In genomic region chr17:31889446-31890201, GRCm38 (mm10) we compare ENCODE assay signal across 9 mouse cellular contexts. TPM values are rescaled to one million over a fixed set of nuclear protein-coding genes. Genes with fewer than 3 reads are reported as not detected.
DNase-seq lines count a peak whose midpoint lies in the region; ATAC-seq lines count a peak whose summit lies in the region.
"Had no signal": no experiment of that assay in that cellular context is flagged by ENCODE, and none has a peak within 500 bp of the region (broad histone marks: within the 10 kb centered on the region; RNA-seq: fewer than 3 reads in every experiment).

No protein-coding gene starts in this region.

- H3K9me3 ChIP-seq in liver, embryonic 11.5 days (ENCODE audit: control insufficient read depth, low read length): no peaks in the 10 kb centered on the region
- H3K9me3 ChIP-seq in liver, embryonic 12.5 days (replicated peaks): no peaks in the 10 kb centered on the region
- no peaks in the 10 kb centered on the region for H3K9me3 ChIP-seq in intestine, embryonic 15.5 days
- H3K9me3 ChIP-seq in kidney, embryonic 14.5 days (ENCODE audit: control insufficient read depth, low read length): no peaks in the 10 kb centered on the region
- H3K9me3 ChIP-seq: forebrain, embryonic 15.5 days; G1E had no signal

- H3K9ac ChIP-seq in liver, embryonic 11.5 days (ENCODE audit: low read depth, low read length): no peak overlapping the region
- no peak overlapping the region for H3K9ac ChIP-seq in liver, embryonic 12.5 days
- H3K9ac ChIP-seq in intestine, embryonic 15.5 days: no peak overlapping the region
- H3K9ac ChIP-seq in kidney, embryonic 14.5 days (ENCODE audit: low read depth, low read length): no peak overlapping the region
- H3K9ac ChIP-seq: forebrain, embryonic 15.5 days had no signal

- no peak overlapping the region for H3K4me2 ChIP-seq in liver, embryonic 11.5 days
- no peak overlapping the region for H3K4me2 ChIP-seq in liver, embryonic 12.5 days
- H3K4me2 ChIP-seq in intestine, embryonic 15.5 days (replicated peaks): no peak overlapping the region
- H3K4me2 ChIP-seq in kidney, embryonic 14.5 days (replicated peaks; ENCODE audit: low read depth, low read length): no peak overlapping the region; the same call in 1 of the 2 replicates
- H3K4me2 ChIP-seq: forebrain, embryonic 15.5 days had no signal

- 0 out of 2 replicates have a peak overlapping the region, but pooled peaks have one; percentile 37 for H3K27ac ChIP-seq in liver, embryonic 11.5 days (ENCODE audit: low read depth, low read length)
- no peak overlapping the region for H3K27ac ChIP-seq in liver, embryonic 12.5 days
- peak overlapping the region; percentile 86 for H3K27ac ChIP-seq in intestine, embryonic 15.5 days
- H3K27ac ChIP-seq in kidney, embryonic 14.5 days (ENCODE audit: low read depth, low read length): peak overlapping the region; percentile 83
- H3K27ac ChIP-seq: forebrain, embryonic 15.5 days had no signal

- ATAC-seq in liver, embryonic 11.5 days (replicated peaks; ENCODE audit: low FRiP score): no peak
- no peak for ATAC-seq in liver, embryonic 12.5 days
- 0 out of 2 replicates have a peak, but pooled peaks have one; percentile 45 for ATAC-seq in intestine, embryonic 15.5 days
- no peak for ATAC-seq in kidney, embryonic 14.5 days (ENCODE audit: low FRiP score, low TSS enrichment)
- no peak for ATAC-seq in megakaryocyte, adult 5-6 weeks (ENCODE audit: poor library complexity, severe bottlenecking)
- ATAC-seq: forebrain, embryonic 15.5 days had no signal

- no peak overlapping the region for H3K4me3 ChIP-seq in liver, embryonic 11.5 days (ENCODE audit: low read depth, low read length)
- H3K4me3 ChIP-seq in liver, embryonic 12.5 days: no peak overlapping the region
- no peak overlapping the region for H3K4me3 ChIP-seq in intestine, embryonic 15.5 days (replicated peaks)
- H3K4me3 ChIP-seq in kidney, embryonic 14.5 days (ENCODE audit: low read length): no peak overlapping the region
- H3K4me3 ChIP-seq: forebrain, embryonic 15.5 days had no signal

- 55% methylated on average over 9 of the region's 9 CpGs for WGBS in liver, embryonic 11.5 days
- WGBS in liver, embryonic 12.5 days (ENCODE audit: insufficient replicate concordance): 61% methylated on average over 9 of the region's 9 CpGs
- 53% methylated on average over 9 of the region's 9 CpGs for WGBS in intestine, embryonic 15.5 days
- WGBS in kidney, embryonic 14.5 days: 52% methylated on average over 9 of the region's 9 CpGs

- DNase-seq in liver, embryonic 11.5 days (ENCODE audit: low spot score): no peak
- peak; percentile 74 for DNase-seq in lung, postnatal 14 days
- no peak for DNase-seq in retina, postnatal 1 day

- H3K4me1 ChIP-seq in liver, embryonic 11.5 days (replicated peaks; ENCODE audit: control insufficient read depth, insufficient read depth, low read length): peaks cover 27% of the 10 kb centered on the region
- H3K4me1 ChIP-seq in liver, embryonic 12.5 days: peaks cover 40% of the 10 kb centered on the region
- peaks cover 42% of the 10 kb centered on the region for H3K4me1 ChIP-seq in intestine, embryonic 15.5 days (replicated peaks)
- H3K4me1 ChIP-seq in kidney, embryonic 14.5 days (ENCODE audit: control insufficient read depth, insufficient read depth, low read length): peaks cover 44% of the 10 kb centered on the region

- no peaks in the 10 kb centered on the region for H3K36me3 ChIP-seq in liver, embryonic 11.5 days (ENCODE audit: control insufficient read depth, insufficient read depth, low read length)
- no peaks in the 10 kb centered on the region for H3K36me3 ChIP-seq in liver, embryonic 12.5 days
- H3K36me3 ChIP-seq in intestine, embryonic 15.5 days: no peaks in the 10 kb centered on the region
- no peaks in the 10 kb centered on the region for H3K36me3 ChIP-seq in kidney, embryonic 14.5 days (ENCODE audit: control insufficient read depth, insufficient read depth, low read length)
- H3K36me3 ChIP-seq: forebrain, embryonic 15.5 days; G1E had no signal

- no peaks in the 10 kb centered on the region for H3K27me3 ChIP-seq in liver, embryonic 11.5 days (replicated peaks; ENCODE audit: control insufficient read depth, insufficient read depth, low read length)
- no peaks in the 10 kb centered on the region for H3K27me3 ChIP-seq in liver, embryonic 12.5 days (replicated peaks)
- H3K27me3 ChIP-seq in intestine, embryonic 15.5 days (replicated peaks): no peaks in the 10 kb centered on the region
- no peaks in the 10 kb centered on the region for H3K27me3 ChIP-seq in kidney, embryonic 14.5 days (ENCODE audit: control insufficient read depth, insufficient read depth, low read length)
- H3K27me3 ChIP-seq: forebrain, embryonic 15.5 days had no signal

RNA-seq across cellular contexts. Expression of gene Sik1, which starts 34.0 kb away (rescaled TPM):
- 10.4 and 11.2 TPM in 2 replicates for polyA plus RNA-seq in liver, embryonic 11.5 days (2014; fragmentation: Nextera tagmentation; extraction: Ambion mirVana)
- polyA plus RNA-seq in liver, embryonic 12.5 days (2016; fragmentation: Nextera tagmentation; extraction: Ambion mirVana): 5.9 and 7.0 TPM in 2 replicates
- polyA plus RNA-seq in intestine, embryonic 15.5 days (2015; fragmentation: Nextera tagmentation; extraction: Ambion mirVana): 8.8 and 9.2 TPM in 2 replicates
- polyA plus RNA-seq in kidney, embryonic 14.5 days (2014; fragmentation: Nextera tagmentation; extraction: Ambion mirVana): 16.8 and 17.3 TPM in 2 replicates
- total RNA-seq in megakaryocyte, adult 5-6 weeks (2015): 29.9 and 37.6 TPM in 2 replicates
- 30.6 and 31.2 TPM in 2 replicates for total RNA-seq in megakaryocyte, adult 5-6 weeks (2017)
